Mouse (Mus musculus): ENCODE measurements around the gene Zbtb9.
"Not testable (repeated sequence)": the region's sequence is repeated elsewhere in the genome, so short reads cannot be mapped to it uniquely, and the experiment has no call there.

The Zbtb9 gene

GRCm38 (mm10) chr17:26971247-26971905 lies 1.6 kb upstream of the Zbtb9 start:
- no peak for DNase-seq (ENCODE audit: low read depth, low spot score)

GRCm38 (mm10) chr17:26972107-26972506 lies 860 bp upstream of the Zbtb9 start:
- DNase-seq (ENCODE audit: low read depth, low spot score): no peak

GRCm38 (mm10) chr17:26974547-26974946 lies 1.6 kb downstream of the Zbtb9 start:
- DNase-seq (ENCODE audit: low read depth, low spot score): no peak

GRCm38 (mm10) chr17:26975415-26975814 lies 2.4 kb downstream of the Zbtb9 start:
- DNase-seq (ENCODE audit: low read depth, low spot score): no peak

- not testable (repeated sequence) for DNase-seq (ENCODE audit: low read depth, low spot score)
Measured at GRCm38 (mm10) chr17:26977354-26977753, 4.4 kb downstream of the Zbtb9 start.

GRCm38 (mm10) chr17:26979426-26979825 lies 6.5 kb downstream of the Zbtb9 start:
- no peak for DNase-seq (ENCODE audit: low read depth, low spot score)

- DNase-seq (ENCODE audit: low read depth, low spot score): no peak
Measured at GRCm38 (mm10) chr17:26981050-26981449, 8.1 kb downstream of the Zbtb9 start.

GRCm38 (mm10) chr17:26983382-26983781 lies 10.4 kb downstream of the Zbtb9 start:
- no peak for DNase-seq (ENCODE audit: low read depth, low spot score)

GRCm38 (mm10) chr17:26985503-26986179 lies 12.7 kb downstream of the Zbtb9 start:
- no peak for DNase-seq (ENCODE audit: low read depth, low spot score)

- no peak for DNase-seq (ENCODE audit: low read depth, low spot score)
Measured at GRCm38 (mm10) chr17:26990521-26990920, 17.6 kb downstream of the Zbtb9 start.

- DNase-seq (ENCODE audit: low read depth, low spot score): no peak
Measured at GRCm38 (mm10) chr17:26994410-26994809, 21.4 kb downstream of the Zbtb9 start.

GRCm38 (mm10) chr17:26995006-26995405 lies 22.0 kb downstream of the Zbtb9 start:
- DNase-seq (ENCODE audit: low read depth, low spot score): no peak

- DNase-seq (ENCODE audit: low read depth, low spot score): no peak
Measured at GRCm38 (mm10) chr17:26995562-26995961, 22.6 kb downstream of the Zbtb9 start.

- DNase-seq (ENCODE audit: low read depth, low spot score): no peak
Measured at GRCm38 (mm10) chr17:26997661-26998060, 24.7 kb downstream of the Zbtb9 start.

GRCm38 (mm10) chr17:26998283-26998682 lies 25.3 kb downstream of the Zbtb9 start:
- no peak for DNase-seq (ENCODE audit: low read depth, low spot score)

GRCm38 (mm10) chr17:26999996-27000395 lies 27.0 kb downstream of the Zbtb9 start:
- no peak for DNase-seq (ENCODE audit: low read depth, low spot score)

GRCm38 (mm10) chr17:27001151-27001550 lies 28.2 kb downstream of the Zbtb9 start:
- no peak for DNase-seq (ENCODE audit: low read depth, low spot score)

- DNase-seq (ENCODE audit: low read depth, low spot score): no peak
Measured at GRCm38 (mm10) chr17:27001889-27002288, 28.9 kb downstream of the Zbtb9 start.

GRCm38 (mm10) chr17:27004431-27004830 lies 31.5 kb downstream of the Zbtb9 start:
- no peak for DNase-seq (ENCODE audit: low read depth, low spot score)

GRCm38 (mm10) chr17:27004903-27005485 lies 32.0 kb downstream of the Zbtb9 start:
- DNase-seq (ENCODE audit: low read depth, low spot score): no peak

- no peak for DNase-seq (ENCODE audit: low read depth, low spot score)
Measured at GRCm38 (mm10) chr17:27005644-27006043, 32.7 kb downstream of the Zbtb9 start.

GRCm38 (mm10) chr17:27008277-27008676 lies 35.3 kb downstream of the Zbtb9 start:
- no peak for DNase-seq (ENCODE audit: low read depth, low spot score)

GRCm38 (mm10) chr17:27011167-27011566 lies 38.2 kb downstream of the Zbtb9 start:
- no peak for DNase-seq (ENCODE audit: low read depth, low spot score)

All from embryo, embryonic 11.5 days (tissue).